In genomic region chr17:88954011-88954410, GRCm38 (mm10) we compare ENCODE assay signal across 8 mouse cellular contexts.
A peak's percentile ranks its signal among the peaks of the same experiment; 100 is the strongest.
DNase-seq lines count a peak whose midpoint lies in the region; ATAC-seq lines count a peak whose summit lies in the region.

No protein-coding gene starts in this region.

- no peaks in the 10 kb centered on the region for H3K9me3 ChIP-seq in hindbrain, embryonic 13.5 days
- no peaks in the 10 kb centered on the region for H3K9me3 ChIP-seq in neural tube, embryonic 11.5 days (ENCODE audit: control insufficient read depth, low read length)

- H3K4me2 ChIP-seq in hindbrain, embryonic 13.5 days, result no peak overlapping the region
- no peak overlapping the region for H3K4me2 ChIP-seq in neural tube, embryonic 11.5 days (ENCODE audit: low read depth)

- WGBS in hindbrain, embryonic 13.5 days, result 44% methylated on average over 5 of the region's 5 CpGs
- whole genome bisulfite sequencing in neural tube, embryonic 11.5 days, result 43% methylated on average over 5 of the region's 5 CpGs

- peak; percentile 71; the same call in 1 of the 2 replicates for ATAC-seq in hindbrain, embryonic 13.5 days (ENCODE audit: low FRiP score)
- peak; percentile 74; the same call in 1 of the 2 replicates for ATAC-seq in neural tube, embryonic 11.5 days (ENCODE audit: insufficient read depth, low FRiP score, low TSS enrichment)
- ATAC-seq in activated CD4-positive, CD25-positive, alpha-beta regulatory T cell, adult 4 months, result no peak

- no peaks in the 10 kb centered on the region for H3K4me1 ChIP-seq in hindbrain, embryonic 13.5 days (replicated peaks)
- H3K4me1 ChIP-seq in neural tube, embryonic 11.5 days (ENCODE audit: control insufficient read depth, insufficient read depth, low read length), result no peaks in the 10 kb centered on the region

- H3K36me3 ChIP-seq in hindbrain, embryonic 13.5 days, result no peaks in the 10 kb centered on the region
- H3K36me3 ChIP-seq in neural tube, embryonic 11.5 days (ENCODE audit: control insufficient read depth, insufficient read depth, low read length), result no peaks in the 10 kb centered on the region

- intact Hi-C loops in left cerebral cortex, postnatal 10 days (cut with DNase I), result loop anchor here (5.0 to 10.0 kb wide), 2 partner anchors 698 to 1631 kb away; no protein-coding TSS in a partner anchor

- peak; percentile 79 for DNase-seq in layer of hippocampus, adult 11-12 months (ENCODE audit: low spot score)
- no peak for DNase-seq in layer of hippocampus, adult 9-10 months (ENCODE audit: low spot score)
- DNase-seq in R1 (ENCODE audit: low read depth, low spot score), result peak; percentile 25
- peak; percentile 42 for DNase-seq in embryo, embryonic 9.5 days (ENCODE audit: extremely low spot score)
- DNase-seq in left cerebral cortex, postnatal 10 days (ENCODE audit: extremely low spot score in 1 of 2, low spot score in 2 of 2), result peak; percentile 46 to 73
- peak; percentile 34 for DNase-seq in neural tube, embryonic 11.5 days (ENCODE audit: low spot score)

- H3K27ac ChIP-seq in hindbrain, embryonic 13.5 days, result no peak overlapping the region
- H3K27ac ChIP-seq in neural tube, embryonic 11.5 days (ENCODE audit: low read depth, low read length), result no peak overlapping the region

- H3K27me3 ChIP-seq in hindbrain, embryonic 13.5 days, result no peaks in the 10 kb centered on the region
- no peaks in the 10 kb centered on the region for H3K27me3 ChIP-seq in neural tube, embryonic 11.5 days (ENCODE audit: control insufficient read depth, insufficient read depth, low read length)

- no peak overlapping the region for H3K9ac ChIP-seq in hindbrain, embryonic 13.5 days
- no peak overlapping the region for H3K9ac ChIP-seq in neural tube, embryonic 11.5 days (ENCODE audit: low read length)

- no peak overlapping the region for H3K4me3 ChIP-seq in hindbrain, embryonic 13.5 days
- H3K4me3 ChIP-seq in neural tube, embryonic 11.5 days (ENCODE audit: low read depth, low read length), result no peak overlapping the region
